Mouse (Mus musculus): ENCODE data around the gene Zyg11b.

The Zyg11b gene

DNA sequence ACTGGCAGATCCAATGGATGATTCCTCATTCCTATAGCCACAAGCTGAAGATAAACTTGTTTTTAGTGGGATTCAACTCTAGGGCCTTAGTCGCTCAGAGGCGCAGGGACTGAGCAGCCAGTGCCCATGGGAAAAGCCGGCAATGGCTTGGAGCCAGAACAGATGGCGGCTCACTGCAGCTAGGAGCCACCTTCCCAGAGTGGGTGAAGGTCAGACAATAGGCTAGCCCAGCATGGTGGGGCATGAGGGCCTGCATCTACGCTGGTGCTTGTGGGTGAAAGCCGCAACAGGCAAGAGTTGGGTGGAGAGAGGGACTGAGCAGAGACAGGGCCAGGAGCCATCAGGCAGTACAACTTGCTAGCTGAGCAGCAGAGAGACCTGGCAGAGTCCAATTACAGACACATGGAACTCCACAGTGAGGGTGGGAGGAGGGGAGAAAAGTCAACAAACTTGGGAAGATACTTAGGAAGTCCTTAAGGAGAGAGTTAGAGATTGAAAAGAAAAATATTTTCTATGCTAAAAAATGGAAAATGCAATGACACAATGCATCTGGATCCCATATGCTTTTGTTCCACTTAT, 104.5 kb downstream of the Zyg11b start:
- DNase-seq (ENCODE audit: low spot score in 2 of 2): no peak

- DNase-seq (ENCODE audit: low spot score in 2 of 2): no peak
These were observed 108.0 kb downstream of the Zyg11b start for GRCm38 (mm10) chr4:108192821-108193323.

GRCm38 (mm10) chr4:108182278-108182677, 118.6 kb downstream of the Zyg11b start:
- no peak for DNase-seq (ENCODE audit: low spot score in 2 of 2)
